Mouse (Mus musculus) MEL (cell line): ENCODE measurements at regions not wholly inside any gene's neighbourhood (a gene's known extent, or its start where the extent isn't known, plus 50 kb on each side); places are given as distances from the start of the nearest gene placed in this dataset.

Experiments
- CTCF ChIP-seq, 3 experiments: IDR thresholded peaks in 2 of 3; conservative IDR thresholded peaks in 1 of 3; 2 replicates each; pipeline ENCODE4 v1.5.1; 2011 to 2012; ENCODE audit warnings: low read length in 3 of 3, low read depth in 2 of 3, mild to moderate bottlenecking in 2 of 3, improper control_type of control experiment in 1 of 3, inconsistent platforms in 1 of 3, mixed read lengths in 1 of 3, moderate library complexity in 1 of 3; ENCODE audit not compliant: control insufficient read depth in 1 of 3, insufficient read depth in 1 of 3, poor library complexity in 1 of 3, severe bottlenecking in 1 of 3
- E2F4 ChIP-seq: IDR thresholded peaks from 2 replicates; pipeline ENCODE4 v1.6.1; 2011; ENCODE audit warnings: low read depth, low read length, improper control_type of control experiment, borderline replicate concordance
- GABPA ChIP-seq: IDR thresholded peaks from 2 replicates; pipeline ENCODE4 v1.6.1; 2012; ENCODE audit warnings: low read depth, mild to moderate bottlenecking, inconsistent platforms, low read length, improper control_type of control experiment, moderate library complexity
- MAFK ChIP-seq: IDR thresholded peaks from 2 replicates; pipeline ENCODE4 v1.6.1; 2011; ENCODE audit warnings: low read depth, mild to moderate bottlenecking, low read length, improper control_type of control experiment, borderline replicate concordance
- MXI1 ChIP-seq: IDR thresholded peaks from 2 replicates; pipeline ENCODE4 v1.6.1; 2011; ENCODE audit warnings: mild to moderate bottlenecking, low read depth, low read length, improper control_type of control experiment
- POLR2A ChIP-seq, 2 experiments: IDR thresholded peaks; 2 replicates each; pipeline ENCODE4 v1.6.1; 2011 to 2012; ENCODE audit warnings: low read length in 2 of 2, mild to moderate bottlenecking in 2 of 2, control low read depth in 1 of 2, improper control_type of control experiment in 1 of 2, low read depth in 1 of 2, moderate library complexity in 1 of 2; ENCODE audit not compliant: control insufficient read depth in 1 of 2, insufficient read depth in 1 of 2, poor library complexity in 1 of 2
- POLR2AphosphoS5 ChIP-seq: IDR thresholded peaks from 2 replicates; pipeline ENCODE4 v1.6.1; 2012; ENCODE audit warnings: low read depth, borderline replicate concordance, mild to moderate bottlenecking, inconsistent platforms, low read length, moderate library complexity, mixed read lengths
- RCOR1 ChIP-seq: IDR thresholded peaks from 2 replicates; pipeline ENCODE4 v1.6.1; 2012; ENCODE audit warnings: low read depth, mild to moderate bottlenecking, inconsistent platforms, low read length, improper control_type of control experiment
- UBTF ChIP-seq: IDR thresholded peaks from 2 replicates; pipeline ENCODE4 v1.6.1; 2012; ENCODE audit warnings: low read depth, mild to moderate bottlenecking, inconsistent platforms, low read length, improper control_type of control experiment, moderate library complexity, borderline replicate concordance; ENCODE audit not compliant: insufficient read depth
- ZNF384 ChIP-seq: IDR thresholded peaks from 2 replicates; pipeline ENCODE4 v1.6.1; 2012; ENCODE audit warnings: low read depth, mild to moderate bottlenecking, inconsistent platforms, low read length, improper control_type of control experiment

DNA sequence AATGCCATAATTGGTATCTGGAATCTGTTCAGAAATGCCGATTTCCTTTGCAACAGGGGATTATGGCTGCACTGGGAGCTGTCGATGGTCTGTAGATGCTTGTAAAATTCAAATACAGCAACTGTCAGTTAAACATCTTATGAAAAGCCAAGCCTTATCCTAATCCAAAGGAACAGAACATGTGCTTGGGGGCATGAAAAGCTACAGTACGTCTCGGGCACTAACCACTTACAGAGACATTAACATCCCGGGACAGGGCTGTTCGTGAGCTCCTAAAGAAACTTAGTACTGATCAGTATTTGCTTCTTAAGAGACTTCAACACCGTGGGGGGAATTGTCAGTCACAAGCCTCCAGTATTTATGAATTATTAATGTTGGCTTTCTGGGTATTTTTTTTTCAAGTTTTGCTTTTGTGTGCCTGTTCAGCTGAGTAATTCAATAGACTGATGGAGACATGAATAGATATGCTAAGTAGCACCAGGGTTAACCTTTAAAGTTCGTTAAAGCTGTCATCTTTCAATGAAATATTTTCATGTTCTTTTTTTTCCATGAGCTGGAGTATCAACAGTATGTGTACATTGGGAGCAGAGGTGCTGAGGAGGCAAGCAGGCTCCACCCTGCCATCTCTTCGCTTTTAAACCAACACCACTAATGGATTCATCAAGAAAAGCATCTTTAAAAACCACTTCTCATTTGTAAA, 272.3 kb downstream of the Tle4 start:
- TF ChIP-seq POLR2A (IDR thresholded peaks at IDR 0.05; ENCODE audit: control insufficient read depth in 1 of 2, insufficient read depth in 1 of 2, low read depth in 1 of 2, low read length in 2 of 2, poor library complexity in 1 of 2) (no peak), CTCF (IDR thresholded peaks at IDR 0.05 in 2 of 3, conservative IDR thresholded peaks at IDR 0.05 in 1 of 3; ENCODE audit: control insufficient read depth in 1 of 3, insufficient read depth in 1 of 3, low read depth in 2 of 3, low read length in 3 of 3, poor library complexity in 1 of 3, severe bottlenecking in 1 of 3) (no peak), GABPA (no peak), MXI1 (no peak), POLR2AphosphoS5 (no peak), E2F4 (no peak), RCOR1 (no peak), UBTF (no peak), ZNF384 (no peak), MAFK (no peak)
